Comparison of ENCODE assay signal across 17 mouse cellular contexts in genomic region chr9:113610776-113611175, GRCm38 (mm10).
"Had no signal": no experiment of that assay in that cellular context is flagged by ENCODE, and none has a peak within 500 bp of the region (broad histone marks: within the 10 kb centered on the region; RNA-seq: fewer than 3 reads in every experiment).

No protein-coding gene starts in this region.

- H3K27me3 ChIP-seq: liver, embryonic 15.5 days; lung, embryonic 15.5 days; megakaryocyte, embryonic 14.5 days; midbrain, embryonic 13.5 days; midbrain, embryonic 15.5 days; neural tube, embryonic 12.5 days; stomach, embryonic 15.5 days had no signal

- H3K36me3 ChIP-seq: liver, embryonic 15.5 days; lung, embryonic 15.5 days; midbrain, embryonic 13.5 days; midbrain, embryonic 15.5 days; neural tube, embryonic 12.5 days; stomach, embryonic 15.5 days had no signal

- DNase-seq: liver, postnatal 0 days; lung, adult 2 months; lung, postnatal 14 days; lung, postnatal 36 days; right cerebral cortex, postnatal 14 days; thymus, adult 2 months; thymus, postnatal 25 days; thymus, postnatal 4 days had no signal

- H3K4me3 ChIP-seq: liver, embryonic 15.5 days; lung, embryonic 15.5 days; megakaryocyte, embryonic 14.5 days; midbrain, embryonic 13.5 days; midbrain, embryonic 15.5 days; neural tube, embryonic 12.5 days; stomach, embryonic 15.5 days had no signal

- H3K27ac ChIP-seq: liver, embryonic 15.5 days; lung, embryonic 15.5 days; macrophage; midbrain, embryonic 13.5 days; midbrain, embryonic 15.5 days; neural tube, embryonic 12.5 days; stomach, embryonic 15.5 days; stomach, postnatal 0 days had no signal

- H3K4me1 ChIP-seq: liver, embryonic 15.5 days; lung, embryonic 15.5 days; megakaryocyte, embryonic 14.5 days; midbrain, embryonic 13.5 days; midbrain, embryonic 15.5 days; neural tube, embryonic 12.5 days; stomach, embryonic 15.5 days had no signal

- H3K9me3 ChIP-seq: liver, embryonic 15.5 days; lung, embryonic 15.5 days; midbrain, embryonic 13.5 days; midbrain, embryonic 15.5 days; neural tube, embryonic 12.5 days; stomach, embryonic 15.5 days had no signal
